Mouse (Mus musculus) kidney, embryonic 15.5 days (tissue): Measurements from ENCODE around the gene Uxs1. TPM values are rescaled to one million over a fixed set of nuclear protein-coding genes. Genes with fewer than 3 reads are reported as not detected.

Experiments
- ATAC-seq: fragments of 200-750 bp; cut with Nextera tagmentation; replicated peaks from 2 replicates; pipeline ENCODE4 v1.8.0; 2017; ENCODE audit warnings: moderate TSS enrichment; ENCODE audit not compliant: low FRiP score
- H3K27ac ChIP-seq: fragments of 300-500 bp; sonication (generic); 2 replicates; pipeline ENCODE4 v1.5.1; 2015; ENCODE audit warnings: mild to moderate bottlenecking, inconsistent platforms
- H3K27me3 ChIP-seq: fragments of 300-500 bp; sonication (generic); 2 replicates; pipeline ENCODE4 v1.6.1; 2015; ENCODE audit warnings: inconsistent platforms
- H3K36me3 ChIP-seq: fragments of 300-500 bp; sonication (generic); 2 replicates; pipeline ENCODE4 v1.6.1; 2015; ENCODE audit warnings: inconsistent platforms
- H3K4me1 ChIP-seq: fragments of 300-500 bp; sonication (generic); 2 replicates; pipeline ENCODE4 v1.6.1; 2015; ENCODE audit warnings: inconsistent platforms
- H3K4me2 ChIP-seq: fragments of 300-500 bp; sonication (generic); 2 replicates; pipeline ENCODE4 v1.6.1; 2015; ENCODE audit warnings: moderate library complexity, mild to moderate bottlenecking, inconsistent platforms
- H3K4me3 ChIP-seq: fragments of 300-500 bp; sonication (generic); replicated peaks from 2 replicates; pipeline ENCODE4 v1.5.1; 2015; ENCODE audit warnings: mild to moderate bottlenecking, inconsistent platforms
- H3K9ac ChIP-seq: fragments of 300-500 bp; sonication (generic); 2 replicates; pipeline ENCODE4 v1.6.1; 2015; ENCODE audit warnings: mild to moderate bottlenecking, inconsistent platforms
- H3K9me3 ChIP-seq: fragments of 300-500 bp; sonication (generic); replicated peaks from 2 replicates; pipeline ENCODE4 v1.6.1; 2016; ENCODE audit warnings: inconsistent platforms
- WGBS: fragments of 180-500 bp; shearing (Covaris S2); methylation state at CpG from one replicate; pipeline ENCODE4 v1.1.7; 2015; ENCODE audit warnings: mixed read lengths; 5-methylcytosine and 5-hydroxymethylcytosine counted together
- polyA plus RNA-seq: library from polyadenylated mRNA; unstranded; fragments of >200 nt; fragmentation: Nextera tagmentation; extraction: Ambion mirVana; gene quantifications from 2 replicates; pipeline ENCODE4 v1.2.1, GENCODE M21; 2015

The Uxs1 gene
- 26.4 and 28.0 TPM in 2 replicates for polyA plus RNA-seq

DNA sequence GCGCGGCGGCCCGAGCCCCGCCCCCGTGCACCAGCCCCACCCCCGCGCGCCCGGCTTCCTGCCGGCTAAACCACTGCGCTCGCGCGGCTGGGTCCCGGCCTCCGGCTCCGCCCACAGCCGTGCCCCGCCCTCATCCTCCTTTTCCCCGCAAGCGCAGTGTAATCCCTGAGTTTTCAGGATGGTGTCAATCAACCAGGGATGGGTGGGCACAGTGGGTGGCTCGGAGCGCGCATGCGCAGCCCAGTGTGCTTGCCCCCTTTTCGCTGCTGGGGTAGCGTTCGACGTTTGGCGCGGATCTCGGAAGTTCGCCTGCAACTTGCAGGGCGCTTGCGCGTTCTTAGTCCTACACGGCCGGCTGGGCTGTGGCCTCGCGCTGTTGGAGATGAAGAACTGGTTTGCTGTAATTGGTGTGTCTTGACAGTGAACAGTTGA, at the start of gene Uxs1:
Gene Uxs1 (minus strand): TSS at position 38 of the 432 bp plus-strand sequence.
- peak; percentile 99 for ATAC-seq
- Histone ChIP-seq H3K4me1 (peaks cover 17% of the 10 kb centered on the region), H3K4me2 (peak within 1 kb of the TSS; percentile 87), H3K36me3 (no peaks in the 10 kb centered on the region), H3K27me3 (no peaks in the 10 kb centered on the region), H3K27ac (peak within 1 kb of the TSS; percentile 94), H3K4me3 (peak within 1 kb of the TSS; percentile 93), H3K9ac (peak within 1 kb of the TSS; percentile 92), H3K9me3 (no peaks in the 10 kb centered on the region)
- WGBS, result under 1% methylated on average over 40 of the region's 41 CpGs

DNA sequence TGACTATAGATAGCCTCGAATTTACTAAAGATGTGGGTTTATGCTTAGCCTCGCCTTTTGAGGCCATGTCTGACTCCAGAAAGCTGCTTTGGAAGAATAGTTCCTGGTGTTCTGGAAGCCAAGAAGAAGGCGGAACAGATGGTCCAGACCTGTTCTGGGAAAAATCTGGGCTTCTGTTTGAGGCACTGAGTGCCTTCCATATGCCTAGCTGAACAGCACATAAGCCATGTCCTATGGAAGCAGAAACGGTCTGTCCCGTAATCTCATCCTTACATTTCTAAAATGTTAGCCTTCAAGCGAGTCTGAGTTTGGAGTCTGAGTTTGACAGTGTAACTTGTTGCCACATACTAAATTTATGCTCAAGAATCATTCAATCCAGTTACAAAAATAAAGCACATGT, 49.6 kb upstream of the Uxs1 start:
- Histone ChIP-seq H3K9ac (no peak overlapping the region), H3K4me3 (no peak overlapping the region), H3K36me3 (no peaks in the 10 kb centered on the region), H3K27me3 (no peaks in the 10 kb centered on the region), H3K4me2 (no peak overlapping the region), H3K9me3 (no peaks in the 10 kb centered on the region), H3K4me1 (no peaks in the 10 kb centered on the region), H3K27ac (no peak overlapping the region)
- WGBS, result 87% methylated on average over 6 of the region's 6 CpGs
- no peak for ATAC-seq

DNA sequence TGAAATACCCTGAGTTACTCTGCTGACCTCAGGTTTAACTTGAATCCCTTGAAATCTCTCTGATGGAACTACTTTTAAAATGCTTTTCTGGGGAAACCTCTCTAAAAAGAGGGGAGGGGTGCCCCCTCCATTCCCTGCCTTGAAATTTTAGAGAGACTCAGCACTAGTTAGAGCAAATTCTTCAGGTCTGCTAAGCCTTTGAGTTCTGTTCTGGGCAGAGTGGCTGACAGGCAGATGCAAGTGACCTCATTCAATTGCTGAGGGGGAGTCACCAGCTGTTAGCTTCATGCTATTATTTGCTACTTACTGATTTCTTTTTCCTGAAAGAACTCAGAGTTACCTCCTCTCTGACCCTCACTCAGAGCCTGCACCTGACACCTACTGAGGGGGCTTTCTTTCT, 43.5 kb upstream of the Uxs1 start:
- no peak overlapping the region for H3K9ac ChIP-seq
- no peaks in the 10 kb centered on the region for H3K4me1 ChIP-seq
- no peak overlapping the region for H3K27ac ChIP-seq
- ATAC-seq, result no peak
- no peaks in the 10 kb centered on the region for H3K36me3 ChIP-seq
- H3K4me3 ChIP-seq, result no peak overlapping the region
- H3K4me2 ChIP-seq, result no peak overlapping the region
- no peaks in the 10 kb centered on the region for H3K27me3 ChIP-seq
- no peaks in the 10 kb centered on the region for H3K9me3 ChIP-seq

DNA sequence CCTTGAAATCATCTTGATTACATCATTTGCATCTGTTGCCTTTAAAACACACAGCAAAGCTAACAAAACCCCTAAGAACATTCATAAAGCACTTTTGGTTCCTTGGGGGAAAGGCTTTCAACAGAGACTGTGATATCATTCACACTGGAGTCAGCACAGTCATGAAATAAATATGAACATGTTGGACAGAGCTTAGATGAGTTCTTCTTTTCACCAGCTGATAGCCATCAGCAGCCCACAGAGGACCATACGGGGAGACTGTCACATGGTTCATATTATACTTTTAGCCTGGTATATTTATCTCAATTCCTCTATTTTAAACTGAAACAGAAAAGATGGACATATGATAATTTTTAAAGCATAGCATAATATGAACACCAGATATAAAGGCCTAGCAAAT, 40.9 kb upstream of the Uxs1 start:
- ATAC-seq, result no peak
- Histone ChIP-seq H3K27ac (no peak overlapping the region), H3K9me3 (no peaks in the 10 kb centered on the region), H3K27me3 (no peaks in the 10 kb centered on the region), H3K9ac (no peak overlapping the region), H3K4me1 (no peaks in the 10 kb centered on the region), H3K4me3 (no peak overlapping the region), H3K4me2 (no peak overlapping the region), H3K36me3 (no peaks in the 10 kb centered on the region)
- WGBS, result 57% methylated on average over 1 of the region's 1 CpGs

DNA sequence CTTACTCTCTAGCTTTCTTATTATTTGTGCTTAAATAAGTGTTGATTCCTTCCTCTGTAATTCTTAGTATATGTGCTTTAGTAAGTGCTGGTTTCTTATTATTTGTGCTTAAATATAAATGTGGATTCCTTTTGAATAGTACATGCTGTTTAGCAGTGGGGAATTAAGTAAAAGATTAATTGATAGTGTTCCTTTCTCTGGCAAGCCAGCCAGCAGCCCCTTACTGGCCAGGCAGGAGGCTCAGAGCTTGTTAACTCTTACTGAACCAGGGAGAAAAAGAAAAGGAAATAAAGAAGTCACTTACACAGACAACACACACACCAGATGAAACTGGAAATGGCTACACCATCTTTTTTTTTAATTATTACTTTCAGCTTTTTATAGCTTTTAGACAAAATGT, 37.2 kb upstream of the Uxs1 start:
- Histone ChIP-seq H3K27me3 (no peaks in the 10 kb centered on the region), H3K4me1 (no peaks in the 10 kb centered on the region), H3K27ac (no peak overlapping the region), H3K9ac (no peak overlapping the region), H3K4me2 (no peak overlapping the region), H3K36me3 (no peaks in the 10 kb centered on the region), H3K4me3 (no peak overlapping the region), H3K9me3 (no peaks in the 10 kb centered on the region)
- no peak for ATAC-seq

DNA sequence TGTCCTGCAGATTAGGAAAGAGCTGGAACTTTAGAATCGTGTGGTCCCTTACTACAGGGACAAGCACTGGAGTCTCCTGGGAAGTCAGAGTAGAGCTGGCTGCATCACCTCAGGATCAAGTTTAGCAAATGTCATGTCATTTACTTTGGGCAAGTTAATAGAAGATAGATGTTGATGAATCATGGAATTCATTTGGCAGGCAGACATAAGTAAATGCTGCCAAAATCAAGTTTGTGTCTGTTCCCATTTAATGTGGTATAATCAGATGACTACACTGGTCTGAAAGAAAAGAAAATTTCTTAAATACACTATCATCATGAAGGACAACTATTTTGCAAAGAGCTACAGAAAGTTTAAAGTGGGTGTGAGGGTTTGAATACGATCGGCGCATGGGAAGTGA, 35.0 kb upstream of the Uxs1 start:
- WGBS, result 88% methylated on average over 4 of the region's 4 CpGs
- no peak for ATAC-seq

DNA sequence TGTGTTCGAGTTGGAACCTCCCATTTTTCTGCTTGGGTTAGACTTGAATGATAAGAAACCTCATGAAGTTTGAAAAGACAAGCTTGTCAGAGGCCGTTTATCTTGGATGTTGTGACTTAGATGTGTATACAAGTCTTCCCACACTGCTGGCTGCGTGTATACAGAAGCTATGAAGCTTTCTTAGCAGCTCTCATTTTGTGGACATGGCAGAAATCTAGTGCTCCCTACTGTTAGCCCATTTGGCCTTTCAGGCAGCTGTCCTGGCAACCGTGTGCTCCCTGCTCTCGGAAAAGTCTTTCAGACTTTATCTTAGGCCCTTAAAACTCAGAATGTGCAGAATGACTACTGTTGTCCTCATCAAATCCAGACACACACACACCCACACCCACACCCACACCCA, 31.4 kb upstream of the Uxs1 start:
- WGBS, result 59% methylated on average over 5 of the region's 5 CpGs
- Histone ChIP-seq H3K27me3 (no peaks in the 10 kb centered on the region), H3K27ac (peak overlapping the region; percentile 45; the same call in 1 of the 2 replicates), H3K9ac (no peak overlapping the region), H3K4me1 (no peaks in the 10 kb centered on the region), H3K9me3 (no peaks in the 10 kb centered on the region), H3K36me3 (no peaks in the 10 kb centered on the region), H3K4me3 (no peak overlapping the region), H3K4me2 (no peak overlapping the region)
- no peak for ATAC-seq

More for the DNA sequence above, 35.0 kb upstream of the Uxs1 start:
- H3K4me3 ChIP-seq, result no peak overlapping the region
- no peaks in the 10 kb centered on the region for H3K36me3 ChIP-seq
- H3K4me1 ChIP-seq, result no peaks in the 10 kb centered on the region
- H3K9me3 ChIP-seq, result no peaks in the 10 kb centered on the region
- H3K4me2 ChIP-seq, result no peak overlapping the region
- no peaks in the 10 kb centered on the region for H3K27me3 ChIP-seq
- no peak overlapping the region for H3K9ac ChIP-seq
- H3K27ac ChIP-seq, result no peak overlapping the region

- Histone ChIP-seq H3K9ac (no peak overlapping the region), H3K9me3 (no peaks in the 10 kb centered on the region), H3K4me2 (no peak overlapping the region), H3K27me3 (no peaks in the 10 kb centered on the region), H3K4me3 (no peak overlapping the region), H3K4me1 (no peaks in the 10 kb centered on the region), H3K36me3 (no peaks in the 10 kb centered on the region), H3K27ac (no peak overlapping the region)
- no peak for ATAC-seq
- 64% methylated on average over 1 of the region's 1 CpGs for WGBS
Measured at GRCm38 (mm10) chr1:43857656-43858055, 30.1 kb upstream of the Uxs1 start.

DNA sequence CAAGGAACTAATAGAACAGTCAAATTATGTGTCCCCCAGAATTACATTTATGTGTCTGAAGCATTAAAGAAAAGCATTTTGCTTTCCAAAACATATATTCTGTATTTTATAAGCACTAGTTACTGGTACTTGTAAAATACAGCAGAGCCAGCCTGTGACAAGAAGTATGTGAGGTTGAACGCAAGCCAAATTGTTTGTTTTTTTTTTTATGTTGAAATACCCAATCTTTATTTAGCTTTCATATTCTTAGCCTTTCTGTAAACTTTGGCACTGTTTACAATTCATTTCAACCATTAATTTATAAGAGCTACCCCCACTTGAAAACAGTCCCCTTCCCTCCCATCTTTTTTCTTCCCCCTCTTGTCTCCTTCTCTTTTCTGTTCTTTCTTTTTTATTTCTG, 28.0 kb upstream of the Uxs1 start:
- H3K9me3 ChIP-seq, result no peaks in the 10 kb centered on the region
- H3K4me3 ChIP-seq, result no peak overlapping the region
- H3K27ac ChIP-seq, result no peak overlapping the region
- H3K36me3 ChIP-seq, result no peaks in the 10 kb centered on the region
- H3K4me2 ChIP-seq, result no peak overlapping the region
- no peaks in the 10 kb centered on the region for H3K4me1 ChIP-seq
- H3K27me3 ChIP-seq, result no peaks in the 10 kb centered on the region
- no peak for ATAC-seq
- no peak overlapping the region for H3K9ac ChIP-seq
- 79% methylated on average over 1 of the region's 1 CpGs for WGBS

DNA sequence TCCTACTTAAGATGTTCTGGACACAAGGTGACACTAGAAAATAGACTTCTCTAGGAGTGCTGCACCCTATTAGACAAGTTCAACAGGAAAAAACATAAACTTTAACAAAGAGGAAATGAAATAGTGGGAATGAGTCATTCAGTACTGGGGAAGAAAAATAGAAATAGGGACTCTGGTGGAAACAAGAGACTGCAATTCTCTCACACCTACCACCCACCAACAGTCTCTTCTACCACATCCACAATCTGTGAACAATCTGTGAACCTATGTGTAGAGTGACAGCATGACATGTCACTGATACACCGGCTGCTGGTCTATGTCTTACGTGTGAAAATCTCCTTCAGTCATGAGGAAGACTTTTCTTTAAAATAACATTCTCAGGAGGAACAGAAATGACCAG, 15.8 kb upstream of the Uxs1 start:
- no peaks in the 10 kb centered on the region for H3K4me1 ChIP-seq
- H3K36me3 ChIP-seq, result no peaks in the 10 kb centered on the region
- H3K9ac ChIP-seq, result no peak overlapping the region
- H3K9me3 ChIP-seq, result no peaks in the 10 kb centered on the region
- WGBS, result 81% methylated on average over 2 of the region's 2 CpGs
- H3K27ac ChIP-seq, result no peak overlapping the region
- no peak overlapping the region for H3K4me3 ChIP-seq
- no peaks in the 10 kb centered on the region for H3K27me3 ChIP-seq
- no peak for ATAC-seq
- no peak overlapping the region for H3K4me2 ChIP-seq

DNA sequence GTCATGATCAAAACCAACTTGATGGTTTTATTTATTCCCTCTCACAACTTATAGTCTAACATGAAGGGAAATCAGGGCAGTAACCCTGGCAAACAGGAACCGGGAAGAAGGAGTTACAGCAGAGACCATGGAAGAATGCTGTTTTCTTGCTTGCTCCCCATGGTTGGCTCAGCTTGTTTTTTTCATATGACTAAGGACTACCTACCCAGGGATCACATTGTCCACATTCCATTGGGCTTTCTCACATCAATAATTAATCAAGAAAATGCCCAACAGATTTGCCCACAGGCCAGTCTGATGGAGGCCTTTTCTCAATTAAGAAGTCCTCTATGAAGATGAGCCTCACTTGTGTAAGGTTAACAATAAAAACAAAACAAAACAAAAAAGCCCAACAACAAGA, 9.6 kb upstream of the Uxs1 start:
- Histone ChIP-seq H3K27me3 (no peaks in the 10 kb centered on the region), H3K4me3 (no peak overlapping the region), H3K9ac (no peak overlapping the region), H3K36me3 (no peaks in the 10 kb centered on the region), H3K9me3 (no peaks in the 10 kb centered on the region), H3K4me1 (no peaks in the 10 kb centered on the region), H3K4me2 (no peak overlapping the region), H3K27ac (no peak overlapping the region)
- ATAC-seq, result no peak
- WGBS, result 84% methylated on average over 1 of the region's 1 CpGs

- Histone ChIP-seq H3K9ac (no peak overlapping the region), H3K9me3 (no peaks in the 10 kb centered on the region), H3K27me3 (no peaks in the 10 kb centered on the region), H3K4me2 (no peak overlapping the region), H3K4me3 (no peak overlapping the region), H3K27ac (no peak overlapping the region), H3K4me1 (peaks cover 14% of the 10 kb centered on the region), H3K36me3 (no peaks in the 10 kb centered on the region)
- no peak for ATAC-seq
- WGBS, result 48% methylated on average over 1 of the region's 1 CpGs
Measured at GRCm38 (mm10) chr1:43830096-43830495, 2.5 kb upstream of the Uxs1 start.

DNA sequence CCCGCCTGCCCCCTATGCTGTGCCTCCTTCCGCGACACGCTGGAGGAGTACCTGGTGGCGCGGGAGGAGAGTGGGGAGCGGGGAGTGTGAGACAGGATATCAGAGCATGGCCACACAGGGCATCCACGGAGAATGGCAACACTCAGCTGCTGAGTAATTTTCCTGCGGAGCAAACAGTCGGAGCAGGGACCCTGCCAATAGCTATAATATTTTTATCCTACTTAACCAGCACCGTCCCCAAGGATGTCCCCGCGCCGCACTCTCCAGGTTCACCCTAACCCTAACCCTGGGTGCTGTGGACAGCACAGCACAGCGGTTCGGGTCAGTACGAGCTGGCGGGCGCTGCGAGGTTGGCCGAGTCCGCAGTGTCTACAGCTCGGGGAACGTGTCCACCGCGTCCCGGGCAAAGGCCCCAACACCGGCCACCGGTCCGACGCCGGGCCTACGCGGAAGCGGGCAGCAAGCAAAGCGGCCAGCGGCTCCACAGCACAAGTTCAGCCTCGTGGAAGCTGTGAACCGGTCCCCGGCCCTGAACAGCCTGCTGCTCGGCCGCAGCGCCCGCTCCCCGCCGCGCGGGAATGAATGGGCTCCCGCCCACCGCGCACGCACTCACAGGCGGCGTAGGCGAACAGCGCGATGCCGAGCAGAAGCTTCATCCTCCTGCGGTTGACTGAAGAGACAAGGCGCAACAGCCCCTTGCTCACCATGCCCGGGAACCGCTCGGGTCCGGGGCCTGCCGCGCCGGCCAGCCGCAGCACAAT, 418 bp downstream of the Uxs1 start:
- Histone ChIP-seq H3K36me3 (no peaks in the 10 kb centered on the region), H3K27ac (peak overlapping the region; percentile 94), H3K4me1 (peaks cover 17% of the 10 kb centered on the region), H3K9ac (peak overlapping the region; percentile 92), H3K4me3 (peak overlapping the region; percentile 93), H3K27me3 (no peaks in the 10 kb centered on the region), H3K4me2 (peak overlapping the region; percentile 87), H3K9me3 (no peaks in the 10 kb centered on the region)
- under 1% methylated on average over 68 of the region's 68 CpGs for WGBS
- ATAC-seq, result peak; percentile 86
